Comparison of ENCODE assay signal across 33 mouse cellular contexts in genomic region chr12:30029111-30029510, GRCm38 (mm10).
"Had no signal": no experiment of that assay in that cellular context is flagged by ENCODE, and none has a peak within 500 bp of the region (broad histone marks: within the 10 kb centered on the region; RNA-seq: fewer than 3 reads in every experiment).

No protein-coding gene starts in this region.

- H3K4me1 ChIP-seq: heart, embryonic 12.5 days; heart, embryonic 15.5 days; hindbrain, embryonic 10.5 days; hindbrain, embryonic 12.5 days; hindbrain, embryonic 13.5 days; hindbrain, embryonic 15.5 days; kidney, embryonic 15.5 days had no signal

- ATAC-seq: hindbrain, embryonic 16.5 days; hindbrain, postnatal 0 days; inflammation-experienced regulatory T-cells, adult 6 months; intestine, embryonic 15.5 days; intestine, embryonic 16.5 days; intestine, postnatal 0 days had no signal

- DNase-seq: heart, postnatal 10 days; heart, postnatal 4 days; kidney, adult 11 months; kidney, adult 18-20 months; kidney, adult 2 months; kidney, adult 8-10 months; kidney, adult 9 months; kidney, postnatal 10 days; kidney, postnatal 14 days; kidney, postnatal 36 days; kidney, postnatal 4 days; layer of hippocampus, adult 9-11 months; layer of hippocampus, postnatal 36 days had no signal

- H3K9me3 ChIP-seq: heart, embryonic 10.5 days; heart, embryonic 12.5 days; heart, embryonic 13.5 days; heart, embryonic 15.5 days; hindbrain, embryonic 10.5 days; hindbrain, embryonic 12.5 days; hindbrain, embryonic 13.5 days; hindbrain, embryonic 15.5 days; intestine, embryonic 15.5 days; kidney, embryonic 15.5 days had no signal

- H3K36me3 ChIP-seq: heart, embryonic 10.5 days; heart, embryonic 12.5 days; heart, embryonic 13.5 days; heart, embryonic 15.5 days; hindbrain, embryonic 10.5 days; hindbrain, embryonic 12.5 days; hindbrain, embryonic 13.5 days; hindbrain, embryonic 15.5 days; intestine, embryonic 15.5 days; kidney, embryonic 15.5 days had no signal

- H3K4me2 ChIP-seq: heart, embryonic 11.5 days; heart, embryonic 12.5 days; heart, embryonic 13.5 days; heart, embryonic 15.5 days; hindbrain, embryonic 12.5 days; hindbrain, embryonic 13.5 days; hindbrain, embryonic 14.5 days; hindbrain, embryonic 15.5 days; intestine, embryonic 15.5 days; kidney, embryonic 15.5 days had no signal

- H3K9ac ChIP-seq: heart, embryonic 12.5 days; heart, embryonic 13.5 days; heart, embryonic 15.5 days; hindbrain, embryonic 12.5 days; hindbrain, embryonic 13.5 days; hindbrain, embryonic 14.5 days; hindbrain, embryonic 15.5 days; intestine, embryonic 15.5 days; kidney, embryonic 15.5 days had no signal

- H3K27ac ChIP-seq: heart, embryonic 10.5 days; heart, embryonic 13.5 days; heart, embryonic 15.5 days; hindbrain, embryonic 10.5 days; hindbrain, embryonic 12.5 days; hindbrain, embryonic 13.5 days; hindbrain, embryonic 14.5 days; hindbrain, embryonic 15.5 days; hindbrain, postnatal 0 days; intestine, embryonic 15.5 days; kidney, embryonic 15.5 days; kidney, postnatal 0 days; layer of hippocampus, adult 2 months; left cerebral cortex, adult 2 months had no signal

- H3K4me3 ChIP-seq: heart, embryonic 10.5 days; heart, embryonic 12.5 days; heart, embryonic 13.5 days; heart, embryonic 15.5 days; hindbrain, embryonic 10.5 days; hindbrain, embryonic 12.5 days; hindbrain, embryonic 13.5 days; hindbrain, embryonic 15.5 days; intestine, embryonic 15.5 days; kidney, embryonic 15.5 days; layer of hippocampus, adult 2 months; left cerebral cortex, adult 2 months had no signal

- H3K27me3 ChIP-seq: heart, embryonic 12.5 days; heart, embryonic 13.5 days; heart, embryonic 15.5 days; hindbrain, embryonic 12.5 days; hindbrain, embryonic 13.5 days; hindbrain, embryonic 15.5 days; intestine, embryonic 15.5 days; kidney, embryonic 15.5 days had no signal
